Mouse (Mus musculus): ENCODE measurements around the gene Stk36.

Gene Stk36

DNA sequence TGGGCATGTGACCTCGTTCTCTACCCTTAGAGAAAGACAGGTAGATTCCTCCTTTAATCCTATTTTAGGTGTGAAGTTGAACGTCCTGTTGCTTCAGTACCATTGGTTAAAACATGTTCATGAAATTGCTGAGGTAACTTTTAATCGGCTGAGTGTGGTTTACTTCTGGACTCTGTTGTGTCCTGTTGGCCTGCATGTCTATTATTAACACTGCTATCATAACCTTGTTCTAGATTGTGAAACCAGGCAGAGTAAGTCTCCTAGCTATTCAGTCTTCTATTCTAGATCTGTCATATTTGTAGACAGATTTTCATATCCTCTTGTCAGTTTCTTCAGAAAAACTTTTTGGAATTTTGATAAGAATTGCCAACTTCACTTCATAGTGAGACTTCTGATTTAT lies 67.1 kb downstream of the Stk36 start:
- DNase-seq (ENCODE audit: low read depth, low spot score) = no peak

DNA sequence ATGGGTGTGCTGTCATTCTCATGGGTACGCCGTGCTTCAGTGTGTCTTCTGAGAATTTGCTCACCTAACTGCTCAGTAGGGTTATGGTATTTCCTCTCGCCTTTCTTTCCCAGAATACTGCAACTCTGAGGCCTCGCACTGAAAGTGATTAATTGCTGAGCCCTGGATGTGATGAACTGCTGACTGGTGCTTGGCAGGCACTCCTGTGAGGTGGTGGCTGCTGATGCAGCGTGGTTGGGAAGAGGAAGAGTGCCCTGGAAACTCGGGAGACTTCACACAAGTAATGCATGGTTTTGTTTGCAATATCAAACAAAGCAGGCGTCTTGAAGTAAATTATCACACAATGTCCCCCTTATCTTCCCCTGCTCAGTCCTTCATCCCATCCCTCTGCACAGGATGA lies 71.5 kb downstream of the Stk36 start:
- DNase-seq (ENCODE audit: low read depth, low spot score) = no peak

DNA sequence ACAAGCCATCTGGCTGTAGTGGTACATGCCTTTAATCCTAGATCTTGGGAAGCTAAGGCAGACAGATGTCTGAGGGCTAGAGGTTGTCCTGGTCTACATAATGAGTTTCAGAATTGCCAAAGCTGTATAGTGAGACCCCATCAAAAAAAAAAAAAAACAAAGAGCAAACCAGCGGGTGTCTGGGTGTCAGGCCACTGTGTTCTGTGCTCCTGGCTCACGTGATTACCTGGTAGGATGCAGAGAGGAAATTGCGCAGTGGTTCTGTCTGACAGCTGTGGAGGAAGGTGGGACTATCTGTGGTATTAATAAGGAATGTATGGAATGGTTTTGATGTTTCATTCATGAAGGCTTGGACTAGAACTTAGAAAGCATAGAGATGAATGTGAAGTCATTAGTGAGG lies 75.6 kb downstream of the Stk36 start:
- DNase-seq (ENCODE audit: low read depth, low spot score) = peak; percentile 12

DNA sequence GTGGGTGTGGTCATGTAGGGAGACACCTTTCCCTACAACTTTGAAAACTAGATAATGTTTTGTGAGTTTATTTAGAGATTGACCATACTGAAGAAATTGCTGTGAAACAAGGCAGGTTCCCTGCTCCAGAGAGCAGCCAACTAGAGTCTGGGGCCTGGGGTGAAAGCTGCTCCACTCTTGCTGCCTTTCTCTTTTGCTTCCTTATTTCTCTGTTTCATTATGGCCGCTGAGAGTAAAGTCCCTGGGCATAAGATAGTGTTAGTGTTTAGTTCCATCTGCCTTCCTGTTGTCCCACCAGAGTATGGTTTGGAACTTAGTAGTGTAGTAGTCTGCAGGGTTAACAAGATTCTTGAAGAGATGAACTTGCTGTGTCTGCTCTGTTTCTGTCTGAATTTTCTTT lies 76.6 kb downstream of the Stk36 start:
- DNase-seq (ENCODE audit: low read depth, low spot score) = no peak
